Comparison of ENCODE assay signal across 9 mouse cellular contexts in the genomic region with DNA sequence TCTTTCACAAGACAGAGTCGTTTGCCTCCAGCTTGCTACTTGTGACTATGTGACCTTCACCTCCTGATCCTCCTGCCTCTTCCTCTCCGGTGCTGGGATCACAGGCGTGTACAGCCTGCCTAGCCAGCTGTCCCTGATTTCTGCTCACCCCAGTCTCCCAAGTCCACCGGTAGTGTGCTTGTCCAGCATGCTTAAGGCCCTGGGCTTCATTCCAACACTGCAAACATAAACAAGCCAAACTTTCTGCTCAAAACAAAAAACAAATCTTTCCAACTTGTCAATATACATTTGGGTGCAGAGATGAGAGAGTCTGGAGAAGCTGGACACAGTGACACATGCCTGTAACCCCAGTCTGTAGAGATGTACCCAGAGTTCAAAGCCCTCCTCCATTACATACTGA. TPM values are rescaled to one million over a fixed set of nuclear protein-coding genes. Genes with fewer than 3 reads are reported as not detected.
DNase-seq lines count a peak whose midpoint lies in the region; ATAC-seq and TF ChIP-seq lines count a peak whose summit lies in the region.
"Had no signal": no experiment of that assay in that cellular context is flagged by ENCODE, and none has a peak within 500 bp of the region (broad histone marks: within the 10 kb centered on the region; RNA-seq: fewer than 3 reads in every experiment).

No protein-coding gene starts in this region.

- peak overlapping the region; percentile 4 for H3ac ChIP-seq in C2C12 (ENCODE audit: control insufficient read depth, insufficient read length, low read depth)

- H3K4me2 ChIP-seq in hindbrain, embryonic 13.5 days, result peak overlapping the region; percentile 17; the same call in 1 of the 2 replicates
- H3K4me2 ChIP-seq in hindbrain, embryonic 16.5 days (ENCODE audit: low read length), result no peak overlapping the region
- H3K4me2 ChIP-seq in limb, embryonic 13.5 days (replicated peaks), result peak overlapping the region; percentile 92

- 75% methylated on average over 4 of the region's 4 CpGs for WGBS in hindbrain, embryonic 13.5 days
- 54% methylated on average over 4 of the region's 4 CpGs for WGBS in hindbrain, embryonic 16.5 days
- 21% methylated on average over 4 of the region's 4 CpGs for WGBS in limb, embryonic 13.5 days

- H3K79me2 ChIP-seq in C2C12 (ENCODE audit: control insufficient read depth, insufficient read depth), result peaks cover 16% of the 10 kb centered on the region

- peak; percentile 45 for DNase-seq in adrenal gland, adult 2 months
- no peak for DNase-seq in adrenal gland, adult 18-20 months (ENCODE audit: low spot score in 2 of 2)
- no peak for DNase-seq in ovary, postnatal 10 days (ENCODE audit: low spot score)
- no peak for DNase-seq in spleen, postnatal 36 days (ENCODE audit: low spot score in 2 of 2)
- DNase-seq: gastrocnemius, postnatal 36 days had no signal

- no peak for ATAC-seq in hindbrain, embryonic 13.5 days (ENCODE audit: low FRiP score)
- ATAC-seq in hindbrain, embryonic 16.5 days, result no peak
- no peak for ATAC-seq in limb, embryonic 13.5 days (ENCODE audit: low FRiP score, low read depth)

- no peaks in the 10 kb centered on the region for H3K9me3 ChIP-seq in hindbrain, embryonic 13.5 days
- H3K9me3 ChIP-seq in hindbrain, embryonic 16.5 days (ENCODE audit: control insufficient read depth, low read length), result no peaks in the 10 kb centered on the region
- no peaks in the 10 kb centered on the region for H3K9me3 ChIP-seq in limb, embryonic 13.5 days

- peaks cover 40% of the 10 kb centered on the region for H3K36me3 ChIP-seq in hindbrain, embryonic 13.5 days
- peaks cover 4% of the 10 kb centered on the region; the same call in 1 of the 2 replicates for H3K36me3 ChIP-seq in hindbrain, embryonic 16.5 days (ENCODE audit: control insufficient read depth, insufficient read depth, low read length)
- no peaks in the 10 kb centered on the region for H3K36me3 ChIP-seq in C2C12 (ENCODE audit: control insufficient read depth, insufficient read depth)
- H3K36me3 ChIP-seq in limb, embryonic 13.5 days, result peaks cover 25% of the 10 kb centered on the region

- 0 out of 2 replicates have a peak overlapping the region, but pooled peaks have one; percentile 29 for H3K9ac ChIP-seq in hindbrain, embryonic 13.5 days
- no peak overlapping the region for H3K9ac ChIP-seq in hindbrain, embryonic 16.5 days (ENCODE audit: low read depth, low read length)
- no peak overlapping the region for H3K9ac ChIP-seq in limb, embryonic 13.5 days

- no peak overlapping the region for H3K27ac ChIP-seq in hindbrain, embryonic 13.5 days
- no peak overlapping the region for H3K27ac ChIP-seq in hindbrain, embryonic 16.5 days (ENCODE audit: low read depth, low read length)
- no peak overlapping the region for H3K27ac ChIP-seq in limb, embryonic 13.5 days

- no peak overlapping the region for H3K4me3 ChIP-seq in hindbrain, embryonic 13.5 days
- no peak overlapping the region for H3K4me3 ChIP-seq in hindbrain, embryonic 16.5 days (ENCODE audit: low read length)
- no peak overlapping the region for H3K4me3 ChIP-seq in C2C12 (ENCODE audit: insufficient read depth, poor library complexity, severe bottlenecking)
- no peak overlapping the region for H3K4me3 ChIP-seq in limb, embryonic 13.5 days

- 0 out of 2 replicates have a peak, but pooled peaks cover 2% of the 10 kb centered on the region for H3K27me3 ChIP-seq in hindbrain, embryonic 13.5 days
- no peaks in the 10 kb centered on the region for H3K27me3 ChIP-seq in hindbrain, embryonic 16.5 days (replicated peaks; ENCODE audit: control insufficient read depth, insufficient read depth, low read length)
- no peaks in the 10 kb centered on the region for H3K27me3 ChIP-seq in C2C12 (ENCODE audit: control insufficient read depth, insufficient read depth, insufficient read length)
- H3K27me3 ChIP-seq in limb, embryonic 13.5 days, result no peaks in the 10 kb centered on the region

- H3K79me3 ChIP-seq in C2C12 (ENCODE audit: low read depth), result peaks cover 4% of the 10 kb centered on the region

- H3K4me1 ChIP-seq in hindbrain, embryonic 13.5 days (replicated peaks), result peaks cover 59% of the 10 kb centered on the region
- H3K4me1 ChIP-seq in hindbrain, embryonic 16.5 days (ENCODE audit: control insufficient read depth, insufficient read depth, low read depth, low read length), result peaks cover 20% of the 10 kb centered on the region
- H3K4me1 ChIP-seq in limb, embryonic 13.5 days, result peaks cover 51% of the 10 kb centered on the region

- TF ChIP-seq CTCF in C2C12 (IDR thresholded peaks at IDR 0.05; ENCODE audit: control insufficient read depth, insufficient read depth, insufficient read length), result no peak

TF ChIP-seq in C2C12, 6 proteins besides CTCF, POLR2A, EP300 and RAD21:
- TF ChIP-seq MAX (IDR thresholded peaks at IDR 0.05) (no peak), CEBPB (IDR thresholded peaks at IDR 0.05; ENCODE audit: low read depth) (no peak), MYOD1 (IDR thresholded peaks at IDR 0.05; ENCODE audit: control insufficient read depth, insufficient read length, low read depth) (no peak), FOSL1 (IDR thresholded peaks at IDR 0.05; ENCODE audit: insufficient read depth, low read length, poor library complexity, severe bottlenecking) (no peak), USF1 (IDR thresholded peaks at IDR 0.05; ENCODE audit: low read depth) (no peak), MYOG (IDR thresholded peaks at IDR 0.05; ENCODE audit: control insufficient read depth, extremely low read depth, insufficient read length) (no peak)

RNA-seq across cellular contexts. Expression of gene Sh3bp5, which starts 3.5 kb away (rescaled TPM):
- 100 to 1,000 TPM; 111 to 164 TPM for total RNA-seq in adrenal gland, adult 2 months (2021)
- 21.1 and 28.5 TPM in 2 replicates for polyA plus RNA-seq in adrenal gland, adult 2 months (2012; rRNA removed)
- 100 to 1,000 TPM; 136 to 182 TPM for total RNA-seq in adrenal gland, adult 18-20 months (2021)
- 140 and 142 TPM in 2 replicates for polyA plus RNA-seq in hindbrain, embryonic 13.5 days (2015; fragmentation: Nextera tagmentation; extraction: Ambion mirVana)
- 152 and 155 TPM in 2 replicates for polyA plus RNA-seq in hindbrain, embryonic 16.5 days (2015; fragmentation: Nextera tagmentation; extraction: Ambion mirVana)
- 8.7 TPM for polyA plus RNA-seq in C2C12 (2012; fragmentation: generic; extraction: Trizol)
- 53.2 and 57.8 TPM in 2 replicates for polyA plus RNA-seq in limb, embryonic 13.5 days (2015; fragmentation: Nextera tagmentation; extraction: Ambion mirVana)
